Mouse (Mus musculus): ENCODE data around the gene Tbc1d24. TPM values are rescaled to one million over a fixed set of nuclear protein-coding genes. Genes with fewer than 3 reads are reported as not detected.

Tbc1d24 gene
- polyA plus RNA-seq (2012; rRNA removed): 50.4 and 57.9 TPM in 2 replicates

DNA sequence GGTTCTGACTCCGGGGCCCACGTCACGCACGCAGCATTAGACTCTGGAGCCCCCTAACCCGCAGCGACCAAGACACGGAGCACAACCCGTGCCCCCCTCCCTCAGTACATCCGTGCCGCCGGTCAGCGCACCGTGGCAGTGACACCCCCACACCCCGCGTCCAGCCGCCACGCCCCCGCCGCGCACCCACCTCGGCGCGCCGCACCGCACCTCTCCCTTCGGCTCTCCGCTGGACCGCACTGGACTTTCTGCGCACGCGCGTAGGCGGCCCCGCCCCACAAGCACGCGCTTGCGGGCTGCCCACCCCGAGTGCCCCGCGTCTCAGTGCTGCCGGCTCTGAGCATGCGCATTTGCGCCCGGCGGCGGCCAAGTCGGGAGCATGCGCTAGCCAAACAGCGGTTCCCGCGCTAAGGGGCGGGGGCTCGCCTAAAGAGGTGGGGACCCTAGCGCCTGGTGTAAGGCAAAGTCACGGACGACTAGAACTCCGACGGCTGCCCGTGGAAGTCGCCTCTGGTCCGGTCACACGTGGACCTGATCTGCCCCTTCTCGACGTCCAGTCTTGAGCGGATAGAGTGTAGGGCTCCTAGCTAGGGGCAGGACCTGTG lies at the start of gene Tbc1d24:
TSS of gene Tbc1d24 (minus strand) at position 279 of the 605 bp plus-strand sequence.

DNA sequence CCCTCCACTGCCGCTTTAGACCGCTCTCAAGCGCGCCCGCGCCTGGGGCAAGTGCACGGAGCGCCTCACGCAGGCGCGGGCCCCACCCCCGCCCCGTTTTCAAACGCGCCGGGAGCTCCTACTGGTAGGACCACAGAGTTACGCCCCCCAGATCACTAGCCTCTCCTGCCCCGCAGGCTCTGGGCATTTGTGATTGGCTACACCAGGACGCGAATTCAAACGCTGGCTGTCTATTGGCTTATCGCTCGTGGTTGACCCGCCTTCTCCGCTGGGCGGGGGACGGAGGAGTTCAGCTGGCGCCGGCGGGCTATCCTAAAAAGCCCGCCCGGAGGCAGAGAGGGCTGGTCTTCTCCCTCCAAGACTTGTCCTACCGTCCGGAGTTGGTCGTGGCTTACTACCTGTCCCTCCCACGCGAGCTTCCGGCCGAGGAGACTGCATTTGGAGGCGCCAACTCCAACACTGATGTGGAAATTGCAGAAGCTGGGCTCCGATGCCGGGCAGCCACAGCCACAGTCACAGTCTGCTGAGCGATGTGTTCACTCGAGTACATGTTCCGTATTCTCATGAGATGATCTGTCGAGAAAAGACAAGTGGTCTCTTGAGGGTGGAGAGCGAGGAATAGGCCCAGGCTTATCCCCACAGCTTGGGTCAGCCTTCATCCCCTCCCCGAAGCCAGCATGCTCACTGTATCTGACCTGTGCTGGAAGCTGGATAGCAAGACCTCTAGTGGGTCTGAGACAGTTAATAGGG lies 46.1 kb upstream of the Tbc1d24 start, which contains the start of gene Ccnf:
TSS of gene Ccnf (minus strand) at position 165 of the 750 bp plus-strand sequence.

DNA sequence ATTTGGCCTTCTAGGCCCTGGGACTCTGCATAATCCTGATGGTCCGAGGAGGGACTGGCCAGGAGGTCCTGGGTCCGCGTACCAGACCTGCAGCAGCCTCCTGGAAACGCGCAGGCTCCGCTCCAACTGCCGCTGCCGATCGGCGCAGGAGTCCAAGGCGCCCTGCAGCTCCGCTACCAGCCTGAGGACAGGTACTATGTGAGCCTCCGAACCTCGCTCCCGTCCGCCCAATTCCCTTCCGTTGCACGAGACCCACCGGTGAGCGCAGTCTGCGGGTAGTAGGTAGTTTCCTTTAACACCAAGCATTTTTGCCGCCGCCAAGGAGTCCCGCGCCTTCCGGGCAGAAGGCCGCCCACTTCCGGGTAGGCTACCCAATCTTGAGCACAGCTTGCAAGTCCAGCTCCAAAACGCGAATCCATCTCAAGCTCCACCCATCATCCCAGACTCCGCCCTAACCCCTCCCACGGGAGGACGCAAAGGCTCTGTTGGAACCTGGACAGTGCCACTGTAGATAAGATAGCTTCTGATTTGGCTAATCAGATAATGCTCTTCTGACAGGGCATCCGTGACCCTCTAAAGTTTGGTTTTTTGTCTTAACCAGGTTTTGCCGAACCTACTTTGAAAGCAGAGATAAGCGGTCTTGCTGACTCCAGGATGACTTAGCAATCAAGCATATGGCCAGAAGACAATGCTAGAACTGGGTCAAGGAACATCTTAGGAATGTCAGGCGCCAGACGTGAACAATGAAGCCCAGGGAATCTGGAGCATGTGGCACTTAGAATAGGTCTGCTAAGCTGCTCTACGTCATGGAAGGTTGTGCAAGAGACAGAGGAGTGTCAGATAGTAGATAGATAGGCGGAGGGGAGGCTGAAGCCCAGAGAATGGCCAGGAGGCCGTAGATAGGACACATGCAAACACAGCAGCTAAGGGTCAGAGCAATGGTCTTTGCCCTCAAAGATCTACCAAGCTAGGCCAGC lies 15.4 kb upstream of the Tbc1d24 start, which contains the start of gene Tedc2:
TSS of gene Tedc2 (minus strand) at position 417 of the 977 bp plus-strand sequence.

DNA sequence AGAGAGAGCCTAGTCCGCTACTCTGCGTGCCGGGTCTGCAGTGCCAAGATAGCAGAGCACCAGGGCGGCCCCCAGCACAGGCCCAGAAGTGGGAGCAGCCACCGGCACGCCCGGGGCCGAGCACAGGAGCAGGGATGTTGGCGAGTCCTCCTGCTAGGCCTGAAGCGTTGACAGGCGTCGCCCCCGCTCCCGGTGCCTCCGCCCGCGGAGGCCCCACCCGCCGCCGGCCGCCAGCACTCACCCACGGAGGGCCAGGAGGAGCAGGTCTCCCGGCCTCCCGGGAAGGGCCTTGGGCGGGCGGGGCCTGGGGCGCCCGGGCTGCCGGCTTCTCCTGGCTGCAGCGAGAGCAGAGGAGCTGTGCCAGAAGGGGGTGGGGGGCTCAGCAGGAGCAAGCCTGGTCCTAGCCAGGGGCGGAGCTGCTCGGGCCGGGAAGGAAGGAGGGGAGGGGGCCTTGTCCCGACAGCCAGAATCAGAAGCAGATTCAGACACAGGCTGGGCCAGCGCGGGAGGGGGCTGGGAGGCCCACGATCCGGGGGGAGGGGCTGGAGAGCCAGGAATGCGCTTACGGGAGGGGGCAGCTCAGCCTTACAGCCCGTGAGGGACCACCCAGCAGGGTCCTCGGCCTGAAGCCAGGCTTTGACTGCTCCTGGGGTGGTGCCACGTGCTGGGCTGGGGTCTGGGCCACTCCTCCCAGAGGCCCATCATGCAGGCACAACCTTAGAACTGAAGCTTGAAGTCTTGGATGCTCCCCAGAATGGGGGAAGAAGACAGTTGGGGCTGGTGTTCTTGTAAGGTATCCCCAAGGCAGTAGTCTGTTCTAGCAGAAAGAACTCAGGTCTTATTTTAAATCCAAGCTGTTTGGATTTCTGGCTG lies 3.9 kb upstream of the Tbc1d24 start, which contains the start of gene Ntn3:
TSS of gene Ntn3 (minus strand) at position 489 of the 873 bp plus-strand sequence.

DNA sequence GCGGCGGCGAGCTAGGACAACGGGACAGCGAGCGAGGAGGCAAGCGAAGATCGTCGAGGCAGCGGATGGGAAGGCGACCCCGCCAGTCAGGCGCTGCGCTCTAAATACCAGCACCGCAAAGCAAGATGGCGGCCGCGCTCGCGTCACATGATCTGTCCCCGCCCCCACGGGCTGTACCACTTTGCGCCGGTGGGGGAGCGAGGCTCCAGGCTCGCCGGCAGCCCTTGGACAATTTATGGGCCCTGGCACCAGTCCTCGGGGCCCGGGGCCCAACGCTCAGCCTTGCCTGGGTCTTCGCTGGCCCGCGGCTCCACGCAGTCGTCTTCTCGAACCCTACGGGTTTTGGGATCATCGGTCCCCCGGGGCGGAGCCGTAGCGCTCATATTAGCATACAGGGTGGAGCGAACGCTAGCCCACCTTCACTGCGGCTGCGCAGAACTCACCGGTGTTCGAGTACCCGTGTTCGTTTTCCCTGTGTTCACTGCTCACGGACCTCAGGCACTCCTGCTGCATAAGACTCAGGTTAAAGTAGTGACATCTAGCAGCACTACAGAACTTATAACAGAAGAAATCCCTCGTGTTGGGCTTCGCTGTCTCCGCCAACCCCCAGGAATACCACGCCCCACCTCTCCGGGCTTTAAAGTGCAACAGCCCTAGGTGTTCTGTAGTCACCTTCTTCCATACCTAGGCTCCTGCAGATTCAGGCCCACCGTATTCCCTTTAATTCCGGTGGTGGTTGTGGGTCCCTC lies 35.9 kb downstream of the Tbc1d24 start, which contains the start of gene Atp6v0c:
TSS of gene Atp6v0c (minus strand) at position 386 of the 749 bp plus-strand sequence.

DNA sequence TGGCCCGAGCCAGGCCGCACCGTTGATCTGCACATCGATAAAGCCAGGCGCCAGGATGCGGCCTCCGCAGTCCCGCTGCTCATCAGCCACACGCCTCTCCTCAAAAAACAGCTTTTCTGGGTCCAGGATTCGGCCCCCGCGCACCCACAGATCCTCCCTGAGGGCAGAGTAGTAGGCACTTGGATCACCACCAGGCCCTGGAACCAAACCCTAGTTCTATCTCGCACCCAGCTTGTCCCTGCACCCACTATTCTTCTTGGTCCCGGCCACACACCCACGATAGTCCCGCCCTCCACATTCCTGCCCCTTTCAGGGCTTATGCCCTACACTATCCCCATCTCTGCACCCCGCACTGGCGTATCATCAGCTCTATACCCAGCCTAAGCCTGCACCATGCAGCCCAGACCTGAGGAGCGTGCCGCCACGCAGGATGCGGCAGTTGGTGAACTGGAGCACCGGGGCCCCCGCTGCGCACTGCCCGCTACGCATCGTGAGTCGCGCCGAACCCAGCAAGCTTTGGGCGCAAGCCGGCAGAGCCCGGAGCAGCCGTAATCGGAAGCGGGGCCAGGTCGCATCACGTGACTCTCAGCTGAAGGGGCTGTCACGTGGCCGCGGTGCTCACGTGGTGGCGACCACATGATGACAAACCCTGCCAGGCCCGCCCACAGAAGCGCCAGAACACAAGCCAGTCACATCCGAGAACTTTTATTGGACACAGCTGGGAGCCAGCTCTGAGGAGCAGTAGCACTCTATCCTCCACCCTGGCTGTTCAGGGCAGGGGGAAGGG lies 42.0 kb downstream of the Tbc1d24 start, which contains the start of gene Amdhd2:
TSS of gene Amdhd2 (minus strand) at position 591 of the 787 bp plus-strand sequence.

DNA sequence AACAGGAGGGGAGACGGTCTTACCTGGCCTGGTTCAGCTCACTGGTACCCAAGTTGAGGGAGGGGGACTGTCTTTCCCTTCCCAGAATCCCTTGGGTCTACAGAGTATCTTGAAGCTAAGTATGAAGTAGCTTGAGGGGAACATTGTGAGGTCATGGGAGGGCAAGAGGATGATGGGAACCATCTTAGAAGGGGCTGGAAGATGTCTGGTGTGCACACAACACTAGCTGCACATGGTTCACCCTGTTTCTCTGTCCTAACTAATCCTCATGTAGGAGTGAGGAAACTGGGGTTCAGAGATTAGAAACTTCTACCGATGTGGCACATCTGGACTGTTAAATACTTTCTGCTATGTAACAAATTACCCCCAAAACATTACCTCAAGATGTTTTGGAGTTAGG lies 54.5 kb downstream of the Tbc1d24 start, which contains the start of gene Pdpk1:
TSS of gene Pdpk1 (minus strand) at position 101 of the 400 bp plus-strand sequence.

Other genes starting within 250 kb of the Tbc1d24 start
- gene Prss30, start 225.0 kb downstream of the Tbc1d24 start, polyA plus RNA-seq (2012; rRNA removed): 0.04 TPM in 1 of 2 replicates, not detected in the other
- gene Prss22, start 207.5 kb downstream of the Tbc1d24 start, polyA plus RNA-seq (2012; rRNA removed): 0.24 TPM in 1 of 2 replicates, not detected in the other
- 0.16 TPM in 1 of 2 replicates, not detected in the other for gene Prss27, start 167.4 kb downstream of the Tbc1d24 start, polyA plus RNA-seq (2012; rRNA removed)
- gene Kctd5, start 132.1 kb downstream of the Tbc1d24 start, polyA plus RNA-seq (2012; rRNA removed): 62.4 and 69.4 TPM in 2 replicates
- 26.1 and 27.1 TPM in 2 replicates for gene Pdpk1, start 54.6 kb downstream of the Tbc1d24 start, polyA plus RNA-seq (2012; rRNA removed)
- 32.9 and 37.8 TPM in 2 replicates for gene Amdhd2, start 41.8 kb downstream of the Tbc1d24 start, polyA plus RNA-seq (2012; rRNA removed)
- 897 and 975 TPM in 2 replicates for gene Atp6v0c, start 35.9 kb downstream of the Tbc1d24 start, polyA plus RNA-seq (2012; rRNA removed)
- gene Ntn3, start 4.0 kb upstream of the Tbc1d24 start, polyA plus RNA-seq (2012; rRNA removed): 8.3 and 11.3 TPM in 2 replicates
- gene Tedc2, start 15.3 kb upstream of the Tbc1d24 start, polyA plus RNA-seq (2012; rRNA removed): 29.6 and 34.7 TPM in 2 replicates
- gene Ccnf, start 45.9 kb upstream of the Tbc1d24 start, polyA plus RNA-seq (2012; rRNA removed): 21.1 and 25.3 TPM in 2 replicates
- gene Abca17, start 145.5 kb upstream of the Tbc1d24 start, polyA plus RNA-seq (2012; rRNA removed): 0.33 TPM in 2 replicates
- gene Abca3, start 146.4 kb upstream of the Tbc1d24 start, polyA plus RNA-seq (2012; rRNA removed): 33.8 and 34.2 TPM in 2 replicates
- 392 and 424 TPM in 2 replicates for gene Rnps1, start 209.0 kb upstream of the Tbc1d24 start, polyA plus RNA-seq (2012; rRNA removed)
- gene Eci1, start 221.1 kb upstream of the Tbc1d24 start, polyA plus RNA-seq (2012; rRNA removed): 31.1 and 38.3 TPM in 2 replicates
- 26.4 and 29.0 TPM in 2 replicates for gene Dnase1l2, start 237.5 kb upstream of the Tbc1d24 start, polyA plus RNA-seq (2012; rRNA removed)

Measured in central nervous system, embryonic 14 days (tissue).